Mouse (Mus musculus) intestine, embryonic 15.5 days (tissue): ENCODE data around the gene Rnf39. TPM values are rescaled to one million over a fixed set of nuclear protein-coding genes. Genes with fewer than 3 reads are reported as not detected.

Experiments used
- ATAC-seq: fragments of 200-750 bp; cut with Nextera tagmentation; 2 replicates; pipeline ENCODE4 v1.8.0; 2017; ENCODE audit warnings: moderate TSS enrichment, moderate library complexity
- H3K27ac ChIP-seq: fragments of 300-500 bp; sonication (generic); 2 replicates; pipeline ENCODE4 v1.5.1; 2015; ENCODE audit warnings: mild to moderate bottlenecking, inconsistent platforms
- H3K27me3 ChIP-seq: fragments of 300-500 bp; sonication (generic); replicated peaks from 2 replicates; pipeline ENCODE4 v1.6.1; 2015; ENCODE audit warnings: inconsistent platforms
- H3K36me3 ChIP-seq: fragments of 300-500 bp; sonication (generic); 2 replicates; pipeline ENCODE4 v1.6.1; 2015; ENCODE audit warnings: inconsistent platforms
- H3K4me1 ChIP-seq: fragments of 300-500 bp; sonication (generic); replicated peaks from 2 replicates; pipeline ENCODE4 v1.6.1; 2015; ENCODE audit warnings: inconsistent platforms
- H3K4me2 ChIP-seq: fragments of 300-500 bp; sonication (generic); replicated peaks from 2 replicates; pipeline ENCODE4 v1.6.1; 2015; ENCODE audit warnings: mild to moderate bottlenecking, inconsistent platforms
- H3K4me3 ChIP-seq: fragments of 300-500 bp; sonication (generic); replicated peaks from 2 replicates; pipeline ENCODE4 v1.5.1; 2015; ENCODE audit warnings: inconsistent platforms
- H3K9ac ChIP-seq: fragments of 300-500 bp; sonication (generic); 2 replicates; pipeline ENCODE4 v1.6.1; 2015; ENCODE audit warnings: inconsistent platforms
- H3K9me3 ChIP-seq: fragments of 300-500 bp; sonication (generic); 2 replicates; pipeline ENCODE4 v1.6.1; 2016; ENCODE audit warnings: inconsistent platforms
- WGBS: fragments of 180-500 bp; shearing (Covaris S2); methylation state at CpG from one replicate; pipeline ENCODE4 v1.1.7; 2015; 5-methylcytosine and 5-hydroxymethylcytosine counted together
- polyA plus RNA-seq: library from polyadenylated mRNA; unstranded; fragments of >200 nt; fragmentation: Nextera tagmentation; extraction: Ambion mirVana; gene quantifications from 2 replicates; pipeline ENCODE4 v1.2.1, GENCODE M21; 2015

Gene Rnf39
- polyA plus RNA-seq, 1 experiment from 2014 or later = 1.7 TPM

- Histone ChIP-seq H3K4me2 (no peak overlapping the region), H3K4me1 (no peaks in the 10 kb centered on the region), H3K27ac (no peak overlapping the region), H3K9ac (no peak overlapping the region), H3K36me3 (no peaks in the 10 kb centered on the region), H3K4me3 (no peak overlapping the region), H3K27me3 (no peaks in the 10 kb centered on the region; the same call in 1 of the 2 replicates), H3K9me3 (no peaks in the 10 kb centered on the region)
- WGBS = 9% methylated on average over 2 of the region's 2 CpGs
- peak; percentile 42 for ATAC-seq
These were observed 28.6 kb upstream of the Rnf39 start for GRCm38 (mm10) chr17:36914108-36914507.

DNA sequence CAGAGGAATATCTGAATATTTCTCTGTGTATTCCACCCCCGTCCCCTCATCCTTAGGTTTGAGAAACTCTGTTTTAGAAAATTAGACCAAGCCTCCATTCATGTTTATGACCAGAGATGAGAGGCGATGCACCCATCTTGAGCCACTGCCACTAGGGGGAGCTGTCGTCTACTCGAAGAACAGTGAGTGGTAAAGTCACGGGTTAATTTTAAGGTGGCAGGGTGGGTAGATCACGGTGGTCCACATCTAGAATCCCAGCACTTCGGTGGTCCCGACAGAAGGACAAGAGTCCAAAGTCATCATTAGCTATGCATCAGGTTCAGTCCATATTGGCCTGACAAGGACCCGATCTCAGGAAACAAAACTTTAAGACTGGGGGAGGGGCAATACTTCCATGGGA is 27.6 kb upstream of the Rnf39 start:
- Histone ChIP-seq H3K27ac (no peak overlapping the region), H3K4me3 (no peak overlapping the region), H3K36me3 (no peaks in the 10 kb centered on the region), H3K9me3 (no peaks in the 10 kb centered on the region), H3K4me2 (no peak overlapping the region), H3K4me1 (no peaks in the 10 kb centered on the region), H3K27me3 (no peaks in the 10 kb centered on the region; the same call in 1 of the 2 replicates), H3K9ac (no peak overlapping the region)
- ATAC-seq = peak; percentile 45
- 15% methylated on average over 9 of the region's 9 CpGs for WGBS

- no peaks in the 10 kb centered on the region for H3K36me3 ChIP-seq
- 36% methylated on average over 15 of the region's 15 CpGs for WGBS
- H3K4me3 ChIP-seq = no peak overlapping the region
- H3K4me1 ChIP-seq = no peaks in the 10 kb centered on the region
- H3K9ac ChIP-seq = no peak overlapping the region
- H3K27ac ChIP-seq = no peak overlapping the region
- peak; percentile 87 for ATAC-seq
- H3K4me2 ChIP-seq = 0 out of 2 replicates have a peak overlapping the region, but pooled peaks have one; percentile 36
- H3K9me3 ChIP-seq = no peaks in the 10 kb centered on the region
- no peaks in the 10 kb centered on the region; the same call in 1 of the 2 replicates for H3K27me3 ChIP-seq
These were observed 22.5 kb upstream of the Rnf39 start for GRCm38 (mm10) chr17:36920239-36920638.

- peak; percentile 73 for ATAC-seq
- Histone ChIP-seq H3K4me2 (no peak overlapping the region), H3K4me3 (no peak overlapping the region), H3K9me3 (no peaks in the 10 kb centered on the region), H3K36me3 (no peaks in the 10 kb centered on the region), H3K27ac (no peak overlapping the region), H3K4me1 (no peaks in the 10 kb centered on the region), H3K9ac (no peak overlapping the region), H3K27me3 (no peaks in the 10 kb centered on the region)
- WGBS = 77% methylated on average over 4 of the region's 4 CpGs
These were observed 20.0 kb upstream of the Rnf39 start for GRCm38 (mm10) chr17:36922715-36923114.

DNA sequence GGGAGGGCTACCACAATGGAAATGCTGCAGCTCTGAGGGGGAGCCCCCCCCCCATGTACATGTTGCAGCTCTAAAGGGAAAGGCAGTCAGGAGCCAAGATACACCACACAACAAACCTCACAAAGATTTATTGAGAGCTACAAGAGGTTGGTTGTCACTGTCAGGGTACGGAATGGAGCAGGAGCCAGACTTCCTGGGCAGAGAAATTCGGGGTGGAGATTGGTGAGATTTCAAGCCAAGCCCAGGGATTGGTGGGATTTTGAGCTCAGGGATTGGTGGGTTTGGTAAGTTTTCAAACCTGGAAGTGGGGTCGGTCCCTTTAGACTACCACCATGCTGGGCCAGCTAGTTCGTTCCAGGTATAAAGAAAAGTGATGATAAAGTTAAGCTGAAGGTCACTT is 19.2 kb upstream of the Rnf39 start:
- 64% methylated on average over 4 of the region's 4 CpGs for WGBS

DNA sequence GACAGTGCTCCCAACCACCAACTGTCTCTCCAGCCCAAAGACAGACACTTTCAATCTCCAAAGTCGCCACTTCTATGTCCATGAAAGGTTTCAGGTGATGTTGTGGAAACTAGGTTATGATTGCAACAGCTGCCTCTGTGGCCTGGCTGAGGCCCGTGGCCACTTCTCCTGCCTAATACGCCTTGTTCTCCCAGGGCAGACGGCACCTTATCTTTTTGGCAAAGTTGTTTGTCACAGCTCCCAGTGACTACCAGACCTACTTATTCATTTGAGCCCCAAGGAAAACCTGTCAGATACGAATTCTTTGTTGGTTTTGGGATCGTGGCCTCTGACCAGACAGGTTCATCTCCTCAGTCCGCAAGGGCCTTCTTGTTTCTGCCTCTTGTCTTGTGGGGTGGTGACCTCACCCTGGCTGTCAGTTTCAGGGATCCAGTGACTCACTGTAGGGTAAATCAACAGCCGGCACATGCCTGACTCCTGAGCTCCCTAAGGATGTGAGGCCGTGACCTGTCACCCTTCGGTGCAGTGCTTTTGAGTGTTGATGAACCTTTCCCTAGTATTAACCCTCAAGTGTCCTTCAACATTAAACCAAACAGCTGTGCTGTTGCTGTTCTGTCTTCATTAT is 15.1 kb upstream of the Rnf39 start:
- no peaks in the 10 kb centered on the region for H3K36me3 ChIP-seq
- no peak for ATAC-seq
- 32% methylated on average over 10 of the region's 10 CpGs for WGBS
- H3K27me3 ChIP-seq = no peaks in the 10 kb centered on the region
- no peaks in the 10 kb centered on the region for H3K9me3 ChIP-seq
- no peak overlapping the region for H3K27ac ChIP-seq
- no peak overlapping the region for H3K4me3 ChIP-seq
- H3K4me1 ChIP-seq = no peaks in the 10 kb centered on the region
- no peak overlapping the region for H3K4me2 ChIP-seq
- no peak overlapping the region for H3K9ac ChIP-seq

More for the DNA sequence above, 19.2 kb upstream of the Rnf39 start:
- Histone ChIP-seq H3K4me2 (no peak overlapping the region), H3K27ac (no peak overlapping the region), H3K36me3 (no peaks in the 10 kb centered on the region), H3K4me1 (no peaks in the 10 kb centered on the region), H3K27me3 (no peaks in the 10 kb centered on the region), H3K9ac (no peak overlapping the region), H3K9me3 (no peaks in the 10 kb centered on the region), H3K4me3 (no peak overlapping the region)
- ATAC-seq = no peak

DNA sequence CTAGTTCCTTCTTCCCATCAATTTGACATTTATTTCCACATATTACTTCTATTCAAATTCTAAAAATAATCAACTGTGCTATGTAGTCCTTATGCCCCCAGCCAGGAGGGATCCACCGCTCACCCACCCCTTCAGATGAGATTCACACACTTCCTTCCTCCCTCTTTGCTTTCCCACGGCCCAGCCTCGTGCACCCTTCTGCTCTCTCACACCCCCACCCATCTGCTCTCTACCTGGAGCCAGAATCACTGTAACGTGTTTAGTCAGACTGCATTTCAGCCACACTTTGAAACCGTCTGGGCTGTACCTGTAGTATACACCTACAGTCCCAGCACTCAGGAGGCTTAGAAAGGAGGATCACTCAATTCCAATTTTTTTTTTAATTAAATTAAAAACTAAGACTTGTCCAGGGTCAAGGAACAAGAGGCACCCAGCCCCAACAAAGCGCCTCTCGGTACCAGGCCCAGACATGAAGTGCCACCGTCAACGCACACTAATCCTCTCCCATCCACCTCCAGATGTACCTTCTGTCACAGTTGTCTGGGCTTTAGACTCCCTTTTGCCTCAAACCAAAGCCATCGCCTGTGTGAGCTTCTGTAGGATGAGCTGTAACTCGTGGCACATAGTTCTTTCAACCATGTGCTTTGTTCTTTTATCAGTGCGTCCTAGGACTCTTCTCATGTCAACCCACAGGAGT is 13.3 kb upstream of the Rnf39 start:
- H3K27me3 ChIP-seq = no peaks in the 10 kb centered on the region
- 72% methylated on average over 12 of the region's 12 CpGs for WGBS
- no peaks in the 10 kb centered on the region for H3K4me1 ChIP-seq
- no peak overlapping the region for H3K27ac ChIP-seq
- no peak for ATAC-seq
- no peaks in the 10 kb centered on the region for H3K9me3 ChIP-seq
- no peak overlapping the region for H3K9ac ChIP-seq
- H3K36me3 ChIP-seq = no peaks in the 10 kb centered on the region
- H3K4me3 ChIP-seq = no peak overlapping the region
- no peak overlapping the region for H3K4me2 ChIP-seq

- no peak overlapping the region for H3K4me3 ChIP-seq
- H3K27ac ChIP-seq = no peak overlapping the region
- WGBS = 66% methylated on average over 6 of the region's 6 CpGs
- H3K9ac ChIP-seq = no peak overlapping the region
- no peaks in the 10 kb centered on the region for H3K9me3 ChIP-seq
- no peaks in the 10 kb centered on the region for H3K4me1 ChIP-seq
- ATAC-seq = no peak
- H3K36me3 ChIP-seq = no peaks in the 10 kb centered on the region
- no peak overlapping the region for H3K4me2 ChIP-seq
- H3K27me3 ChIP-seq = no peaks in the 10 kb centered on the region
These were observed 12.5 kb upstream of the Rnf39 start for GRCm38 (mm10) chr17:36930233-36930632.

- no peak for ATAC-seq
- Histone ChIP-seq H3K27me3 (no peaks in the 10 kb centered on the region), H3K4me3 (no peak overlapping the region), H3K4me1 (no peaks in the 10 kb centered on the region), H3K27ac (no peak overlapping the region), H3K4me2 (no peak overlapping the region), H3K9me3 (no peaks in the 10 kb centered on the region), H3K9ac (no peak overlapping the region), H3K36me3 (no peaks in the 10 kb centered on the region)
- WGBS = 77% methylated on average over 4 of the region's 4 CpGs
These were observed 11.6 kb upstream of the Rnf39 start for GRCm38 (mm10) chr17:36931130-36931529.

DNA sequence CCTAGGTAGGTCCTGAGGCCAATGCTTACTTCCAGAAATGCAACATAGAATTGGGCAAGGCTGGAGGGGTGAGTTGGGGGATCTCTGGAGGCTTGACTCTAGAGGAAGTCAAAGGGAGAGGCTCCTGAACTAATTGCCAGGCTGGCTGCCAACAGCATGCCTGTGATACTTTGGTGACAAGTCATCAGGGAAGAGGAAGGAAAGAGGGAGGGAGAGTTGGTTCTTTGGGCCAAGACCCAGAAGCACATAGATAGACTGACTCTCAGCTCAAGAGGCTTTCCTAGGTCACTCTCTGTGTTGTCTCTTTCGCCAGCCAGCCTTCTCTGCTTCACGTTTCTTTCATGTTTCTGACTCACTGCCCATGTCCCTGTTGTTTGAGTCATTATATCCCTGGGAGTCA is 10.9 kb upstream of the Rnf39 start:
- Histone ChIP-seq H3K9ac (no peak overlapping the region), H3K27me3 (no peaks in the 10 kb centered on the region)

DNA sequence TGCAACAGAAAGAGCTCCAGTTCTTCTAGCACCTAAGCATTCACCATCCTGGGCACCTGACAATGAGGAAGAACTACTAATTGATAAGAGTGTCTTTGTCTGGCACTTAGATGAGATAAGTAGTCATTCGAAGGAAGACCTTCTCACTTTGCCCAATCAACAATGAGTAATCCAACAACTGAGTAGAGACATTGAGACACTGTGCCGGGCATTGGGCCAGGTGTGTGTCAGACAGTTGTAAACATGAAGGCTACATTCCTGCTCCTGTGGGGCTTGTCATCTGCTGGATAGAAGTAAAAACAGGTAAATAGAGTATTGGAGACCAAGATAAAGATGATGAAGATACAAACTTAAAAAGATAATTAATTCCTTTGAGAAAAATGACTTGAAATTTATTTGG is 4.7 kb upstream of the Rnf39 start:
- WGBS = 58% methylated on average over 2 of the region's 2 CpGs
- Histone ChIP-seq H3K27ac (no peak overlapping the region), H3K4me1 (peaks cover 7% of the 10 kb centered on the region), H3K9ac (no peak overlapping the region), H3K9me3 (no peaks in the 10 kb centered on the region), H3K4me2 (no peak overlapping the region), H3K4me3 (no peak overlapping the region), H3K36me3 (no peaks in the 10 kb centered on the region), H3K27me3 (peaks cover 11% of the 10 kb centered on the region)
- ATAC-seq = no peak

More for the DNA sequence above, 10.9 kb upstream of the Rnf39 start:
- WGBS = 69% methylated on average over 2 of the region's 2 CpGs
- Histone ChIP-seq H3K4me3 (no peak overlapping the region), H3K27ac (no peak overlapping the region), H3K9me3 (no peaks in the 10 kb centered on the region), H3K4me2 (no peak overlapping the region), H3K4me1 (no peaks in the 10 kb centered on the region), H3K36me3 (no peaks in the 10 kb centered on the region)
- no peak for ATAC-seq

DNA sequence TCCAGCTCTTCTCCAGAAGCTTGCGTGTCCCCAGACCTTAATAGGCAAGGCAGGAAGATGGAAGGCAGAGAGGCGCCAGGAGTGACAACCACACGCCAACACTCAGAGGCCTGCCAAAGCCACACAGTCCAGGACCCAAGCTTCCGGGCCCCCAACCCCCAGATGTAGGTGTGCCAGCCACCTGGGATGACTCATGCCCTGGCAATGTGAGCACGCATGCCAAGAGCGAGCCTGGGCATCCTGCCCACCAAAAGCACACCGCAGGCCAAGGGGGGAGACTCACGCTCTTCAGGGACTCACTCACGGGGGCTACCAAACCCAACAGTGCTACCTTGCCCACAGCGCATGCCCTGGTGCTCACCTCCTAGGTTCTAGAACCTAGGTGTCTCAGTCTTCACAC is 327 bp upstream of the Rnf39 start:
- peak overlapping the region; percentile 43 for H3K4me3 ChIP-seq
- ATAC-seq = no peak; the same call in 1 of the 2 replicates
- no peak overlapping the region for H3K9ac ChIP-seq
- peaks cover 20% of the 10 kb centered on the region for H3K4me1 ChIP-seq
- peak overlapping the region; percentile 91 for H3K4me2 ChIP-seq
- H3K27ac ChIP-seq = no peak overlapping the region
- WGBS = 47% methylated on average over 10 of the region's 10 CpGs
- no peaks in the 10 kb centered on the region for H3K36me3 ChIP-seq
- H3K9me3 ChIP-seq = no peaks in the 10 kb centered on the region
- peaks cover 35% of the 10 kb centered on the region for H3K27me3 ChIP-seq

- peak overlapping the region; percentile 91 for H3K4me2 ChIP-seq
- no peaks in the 10 kb centered on the region; the same call in 1 of the 2 replicates for H3K36me3 ChIP-seq
- H3K4me3 ChIP-seq = peak overlapping the region; percentile 43
- 24% methylated on average over 5 of the region's 5 CpGs for WGBS
- H3K9ac ChIP-seq = no peak overlapping the region
- H3K4me1 ChIP-seq = peaks cover 25% of the 10 kb centered on the region
- peaks cover 35% of the 10 kb centered on the region for H3K27me3 ChIP-seq
- H3K9me3 ChIP-seq = no peaks in the 10 kb centered on the region
- ATAC-seq = no peak
- H3K27ac ChIP-seq = no peak overlapping the region
These were observed 973 bp downstream of the Rnf39 start for GRCm38 (mm10) chr17:36943691-36944090.
